26 mouse cellular contexts compared by ENCODE assay signal in the genomic region with DNA sequence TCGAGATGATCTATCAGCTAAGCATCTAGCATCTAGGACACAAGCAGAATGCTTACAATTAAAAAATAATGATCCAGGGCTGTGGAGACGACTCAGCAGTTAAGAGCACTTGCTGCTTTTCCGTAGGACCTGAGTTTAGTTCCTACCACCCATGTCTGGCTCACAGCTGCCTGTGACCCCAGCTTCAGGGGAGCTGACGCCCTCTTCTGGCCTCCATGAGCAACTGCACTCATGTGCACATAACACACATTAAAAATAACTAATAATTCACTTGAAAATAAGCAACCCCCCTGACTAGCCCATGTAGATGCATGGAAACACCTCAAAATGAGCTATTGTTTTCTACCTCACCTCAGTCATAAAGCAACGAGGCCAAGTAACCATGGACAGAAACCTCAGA.
DNase-seq lines count a peak whose midpoint lies in the region; ATAC-seq and TF ChIP-seq lines count a peak whose summit lies in the region.
"Had no signal": no experiment of that assay in that cellular context is flagged by ENCODE, and none has a peak within 500 bp of the region (broad histone marks: within the 10 kb centered on the region; RNA-seq: fewer than 3 reads in every experiment).

No protein-coding gene starts in this region.

- no peak for ATAC-seq in Patski
- ATAC-seq: CD4-positive, CD25-positive, alpha-beta regulatory T cell, adult 4 months; forebrain, embryonic 16.5 days; hindbrain, embryonic 16.5 days; inflammation-experienced regulatory T-cells, adult 6 months had no signal

- H3K4me1 ChIP-seq in testis, adult 2 months (ENCODE audit: control insufficient read depth, insufficient read depth, low read length), result peaks cover 9% of the 10 kb centered on the region
- H3K4me1 ChIP-seq: embryonic facial prominence, embryonic 10.5 days; forebrain, embryonic 12.5 days had no signal

- POLR2A ChIA-PET in Patski (lab: Charles Lee), result no interaction called here

- no peak for DNase-seq in layer of hippocampus, adult 2 months (ENCODE audit: low spot score in 2 of 2)
- no peak for DNase-seq in layer of hippocampus, adult 8-10 months (ENCODE audit: low spot score in 2 of 2)
- DNase-seq in testis, postnatal 14 days (ENCODE audit: low spot score), result no peak
- no peak for DNase-seq in Patski (ENCODE audit: low read depth, low spot score)
- DNase-seq in layer of hippocampus, adult 11-12 months (ENCODE audit: low spot score), result no peak
- DNase-seq in thymus, postnatal 0 days (ENCODE audit: low spot score), result no peak
- DNase-seq: adrenal gland, adult 2 months; adrenal gland, postnatal 14 days; cerebellum, adult 11-12 months; cerebellum, adult 8-10 months; cerebellum, postnatal 10 days; cerebellum, postnatal 36 days; embryo, embryonic 11 days; gastrocnemius, postnatal 10 days; gastrocnemius, postnatal 36 days had no signal

- H3K27me3 ChIP-seq in testis, adult 2 months (ENCODE audit: control insufficient read depth, insufficient read depth, low read length), result no peaks in the 10 kb centered on the region
- peaks cover 18% of the 10 kb centered on the region for H3K27me3 ChIP-seq in Patski

- H3K36me3 ChIP-seq in testis, adult 2 months (ENCODE audit: control insufficient read depth, insufficient read depth, low read length), result no peaks in the 10 kb centered on the region
- H3K36me3 ChIP-seq: embryonic facial prominence, embryonic 10.5 days; embryonic facial prominence, embryonic 13.5 days; forebrain, embryonic 12.5 days; G1E; hindbrain, embryonic 13.5 days had no signal

- in situ Hi-C loops in Patski (cut with MboI; ENCODE audit: low pct_unique_long_range_greater_than_20kb), result no loop called here

- no peak overlapping the region for H3K4me3 ChIP-seq in layer of hippocampus, adult 2 months
- no peak overlapping the region for H3K4me3 ChIP-seq in testis, adult 2 months (ENCODE audit: control insufficient read depth, low read depth, low read length)
- H3K4me3 ChIP-seq: embryonic facial prominence, embryonic 10.5 days; embryonic facial prominence, embryonic 13.5 days; erythroblast, embryonic 14.5 days; forebrain, embryonic 12.5 days; hindbrain, embryonic 13.5 days had no signal

- CTCF ChIA-PET in Patski (lab: Charles Lee), result no interaction called here

- TF ChIP-seq POLR2A in testis, adult 2 months (IDR thresholded peaks at IDR 0.05; ENCODE audit: control insufficient read depth, low read depth, low read length), result no peak

- TF ChIP-seq CTCF in layer of hippocampus, adult 2 months (conservative IDR thresholded peaks at IDR 0.05), result peak; percentile 56
- TF ChIP-seq CTCF in testis, adult 2 months (IDR thresholded peaks at IDR 0.05; ENCODE audit: control insufficient read depth, insufficient read depth, insufficient replicate concordance, low read depth, low read length), result peak; percentile 56; the same call in 1 of the 2 replicates
- peak; percentile 18 for TF ChIP-seq CTCF in Patski (IDR thresholded peaks at IDR 0.05)

- H3K27ac ChIP-seq in layer of hippocampus, adult 2 months, result no peak overlapping the region
- no peak overlapping the region for H3K27ac ChIP-seq in testis, adult 2 months (ENCODE audit: control insufficient read depth, insufficient read depth, low read depth, low read length)
- H3K27ac ChIP-seq: embryonic facial prominence, embryonic 10.5 days; embryonic facial prominence, embryonic 13.5 days; forebrain, embryonic 12.5 days; hindbrain, embryonic 13.5 days had no signal
